Mouse (Mus musculus) lung, postnatal 0 days (tissue): ENCODE measurements around the gene Lclat1. TPM values are rescaled to one million over a fixed set of nuclear protein-coding genes. Genes with fewer than 3 reads are reported as not detected.

Experiments
- ATAC-seq: fragments of 200-750 bp; cut with Nextera tagmentation; 2 replicates; pipeline ENCODE4 v1.8.0; 2017; ENCODE audit warnings: moderate library complexity
- DNase-seq: peaks from one replicate; pipeline ENCODE4 v3.0.0-alpha.2; 2016; ENCODE audit warnings: low spot score
- H3K27ac ChIP-seq: fragments of 300-500 bp; sonication (generic); 2 replicates; pipeline ENCODE4 v1.5.1; 2014; ENCODE audit warnings: antibody characterized with exemption, mild to moderate bottlenecking, low read length, mixed read lengths
- H3K27me3 ChIP-seq: fragments of 300-500 bp; sonication (generic); replicated peaks from 2 replicates; pipeline ENCODE4 v1.6.1; 2014; ENCODE audit warnings: low read length, mixed read lengths; ENCODE audit not compliant: insufficient read depth
- H3K36me3 ChIP-seq: fragments of 300-500 bp; sonication (generic); 2 replicates; pipeline ENCODE4 v1.6.1; 2014; ENCODE audit warnings: low read length, mixed read lengths; ENCODE audit not compliant: insufficient read depth
- H3K4me1 ChIP-seq: fragments of 300-500 bp; sonication (generic); 2 replicates; pipeline ENCODE4 v1.6.1; 2014; ENCODE audit warnings: antibody characterized with exemption, low read depth, low read length, mixed read lengths; ENCODE audit not compliant: insufficient read depth
- H3K4me2 ChIP-seq: fragments of 300-500 bp; sonication (generic); replicated peaks from 2 replicates; pipeline ENCODE4 v1.6.1; 2014; ENCODE audit warnings: low read depth, mild to moderate bottlenecking, low read length, moderate library complexity, mixed read lengths
- H3K4me3 ChIP-seq: fragments of 300-500 bp; sonication (generic); 2 replicates; pipeline ENCODE4 v1.5.1; 2014; ENCODE audit warnings: low read depth, low read length
- H3K9ac ChIP-seq: fragments of 300-500 bp; sonication (generic); replicated peaks from 2 replicates; pipeline ENCODE4 v1.6.1; 2014; ENCODE audit warnings: low read depth, mild to moderate bottlenecking
- H3K9me3 ChIP-seq: fragments of 300-500 bp; sonication (generic); 2 replicates; pipeline ENCODE4 v1.6.1; 2016; ENCODE audit warnings: low read length, mixed read lengths
- CTCF ChIP-seq: IDR thresholded peaks from 2 replicates; pipeline ENCODE4 v1.5.1; 2016; ENCODE audit warnings: antibody characterized with exemption, mild to moderate bottlenecking
- EP300 ChIP-seq: IDR thresholded peaks from 2 replicates; pipeline ENCODE4 v1.6.1; 2016; ENCODE audit warnings: antibody characterized with exemption, mild to moderate bottlenecking, control low read depth
- WGBS: fragments of 180-500 bp; shearing (Covaris S2); extraction: QIAGEN DNeasy Blood & Tissue Kit; methylation state at CpG from one replicate; pipeline ENCODE4 v1.1.7; 2014; 5-methylcytosine and 5-hydroxymethylcytosine counted together
- polyA plus RNA-seq: library from polyadenylated mRNA; unstranded; fragments of >200 nt; fragmentation: Nextera tagmentation; extraction: Ambion mirVana; gene quantifications from 2 replicates; pipeline ENCODE4 v1.2.1, GENCODE M21; 2015

Lclat1 gene
- polyA plus RNA-seq, 1 experiment from 2014 or later: 10.2 TPM

DNA sequence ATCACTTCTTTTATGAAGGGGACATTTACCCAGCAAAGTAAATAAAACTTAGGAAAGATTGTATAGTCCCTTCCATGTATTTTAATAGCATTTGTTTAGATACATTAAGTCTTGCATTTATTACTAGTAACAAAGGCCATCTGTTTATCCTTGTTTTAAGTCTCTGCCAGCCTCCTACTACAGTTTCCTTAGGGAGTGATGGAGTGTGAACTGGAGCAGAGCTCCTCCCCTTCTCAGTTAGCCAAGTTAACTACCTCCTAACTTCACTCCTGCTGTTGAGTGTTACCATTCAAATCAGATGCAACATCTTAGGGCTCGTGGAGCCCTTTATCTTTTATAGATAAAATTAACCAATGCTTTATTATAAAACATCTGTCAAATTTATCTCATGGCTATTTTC lies 105.4 kb downstream of the Lclat1 start:
- no peak for ATAC-seq
- Histone ChIP-seq H3K9me3 (no peaks in the 10 kb centered on the region), H3K9ac (no peak overlapping the region), H3K27ac (no peak overlapping the region), H3K27me3 (no peaks in the 10 kb centered on the region), H3K4me3 (no peak overlapping the region), H3K4me2 (no peak overlapping the region), H3K4me1 (no peaks in the 10 kb centered on the region), H3K36me3 (no peaks in the 10 kb centered on the region)
- 53% methylated on average over 1 of the region's 1 CpGs for WGBS
- peak; percentile 21 for DNase-seq
- TF ChIP-seq CTCF (no peak), EP300 (no peak)

DNA sequence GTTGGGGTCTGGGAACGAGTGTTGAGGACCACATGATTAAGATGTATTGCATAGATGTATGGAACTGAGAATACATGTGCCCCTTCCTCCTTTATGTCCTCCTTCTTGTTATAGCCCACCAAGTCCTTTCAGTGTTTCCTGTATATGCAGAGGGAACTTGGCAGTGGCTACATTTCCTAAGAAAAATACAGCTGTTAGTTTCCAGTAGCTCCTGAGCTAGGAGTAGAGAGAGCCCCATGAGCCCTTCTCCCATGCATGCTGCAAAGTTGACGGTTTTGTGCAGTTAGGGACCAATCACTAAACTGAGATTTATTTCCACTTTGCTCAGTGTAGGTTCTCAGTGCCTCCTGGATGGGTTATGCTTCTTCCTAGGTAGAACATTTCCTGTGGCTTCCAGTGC lies 105.9 kb downstream of the Lclat1 start:
- H3K9ac ChIP-seq: no peak overlapping the region
- DNase-seq (no peak), ATAC-seq (no peak)
- H3K4me1 ChIP-seq: no peaks in the 10 kb centered on the region
- no peaks in the 10 kb centered on the region for H3K36me3 ChIP-seq
- H3K4me3 ChIP-seq: no peak overlapping the region
- no peak overlapping the region for H3K27ac ChIP-seq
- no peaks in the 10 kb centered on the region for H3K9me3 ChIP-seq
- WGBS: 47% methylated on average over 2 of the region's 2 CpGs
- TF ChIP-seq EP300 (no peak), CTCF (no peak)
- H3K4me2 ChIP-seq: no peak overlapping the region
- no peaks in the 10 kb centered on the region for H3K27me3 ChIP-seq

DNA sequence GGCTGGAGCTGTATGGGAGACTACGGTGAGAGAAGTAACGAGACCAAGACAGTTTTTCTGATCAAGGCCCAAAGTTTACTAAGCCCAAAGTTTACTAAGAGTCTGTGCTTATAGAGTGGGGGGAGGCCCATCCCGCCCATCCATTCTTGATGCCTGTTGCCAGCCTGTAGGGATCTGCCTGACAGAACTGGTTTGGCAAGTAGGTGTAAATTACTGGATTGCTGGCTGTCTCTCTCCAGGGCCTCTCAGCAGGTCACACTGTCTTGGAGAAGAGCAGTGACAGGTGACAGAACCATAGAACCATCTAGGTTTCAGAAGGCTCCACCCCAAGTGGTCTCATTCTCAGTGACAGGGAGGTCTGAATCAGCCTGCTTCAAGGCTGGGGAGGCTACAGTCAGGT lies 109.5 kb downstream of the Lclat1 start:
- H3K4me3 ChIP-seq: no peak overlapping the region
- no peaks in the 10 kb centered on the region for H3K27me3 ChIP-seq
- H3K4me2 ChIP-seq: no peak overlapping the region
- H3K9ac ChIP-seq: no peak overlapping the region
- ATAC-seq: no peak
- H3K27ac ChIP-seq: no peak overlapping the region
- peaks cover 3% of the 10 kb centered on the region; the same call in 1 of the 2 replicates for H3K4me1 ChIP-seq
- H3K36me3 ChIP-seq: no peaks in the 10 kb centered on the region
- TF ChIP-seq EP300: no peak
- no peak for TF ChIP-seq CTCF
- WGBS: 62% methylated on average over 3 of the region's 3 CpGs
- no peaks in the 10 kb centered on the region for H3K9me3 ChIP-seq
- DNase-seq: no peak

DNA sequence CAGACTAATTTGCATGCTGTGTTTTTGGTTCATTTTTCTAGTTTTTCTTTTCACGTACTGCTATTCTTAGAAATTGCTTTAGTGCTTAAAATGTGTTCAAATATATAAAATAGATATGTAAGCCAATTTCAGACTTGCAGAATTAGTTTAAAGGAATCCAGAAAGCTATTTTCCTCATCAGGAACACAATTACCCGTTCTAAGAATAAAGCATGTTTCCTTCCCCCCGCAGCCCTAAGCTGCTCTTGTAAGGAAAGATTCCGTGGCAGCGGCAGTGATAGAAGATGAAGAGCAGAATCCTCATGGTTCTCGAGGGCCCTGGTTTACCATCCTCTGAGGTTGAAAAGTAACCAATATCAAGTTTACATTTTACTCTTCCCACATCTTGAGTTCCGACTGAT lies 113.0 kb downstream of the Lclat1 start:
- no peaks in the 10 kb centered on the region for H3K36me3 ChIP-seq
- H3K27me3 ChIP-seq: no peaks in the 10 kb centered on the region
- no peak overlapping the region for H3K4me2 ChIP-seq
- no peak for TF ChIP-seq CTCF
- no peak for TF ChIP-seq EP300
- DNase-seq: no peak
- no peaks in the 10 kb centered on the region for H3K9me3 ChIP-seq
- 65% methylated on average over 7 of the region's 7 CpGs for WGBS
- H3K9ac ChIP-seq: no peak overlapping the region
- no peak for ATAC-seq
- H3K27ac ChIP-seq: no peak overlapping the region
- H3K4me3 ChIP-seq: no peak overlapping the region
- peaks cover 3% of the 10 kb centered on the region; the same call in 1 of the 2 replicates for H3K4me1 ChIP-seq

DNA sequence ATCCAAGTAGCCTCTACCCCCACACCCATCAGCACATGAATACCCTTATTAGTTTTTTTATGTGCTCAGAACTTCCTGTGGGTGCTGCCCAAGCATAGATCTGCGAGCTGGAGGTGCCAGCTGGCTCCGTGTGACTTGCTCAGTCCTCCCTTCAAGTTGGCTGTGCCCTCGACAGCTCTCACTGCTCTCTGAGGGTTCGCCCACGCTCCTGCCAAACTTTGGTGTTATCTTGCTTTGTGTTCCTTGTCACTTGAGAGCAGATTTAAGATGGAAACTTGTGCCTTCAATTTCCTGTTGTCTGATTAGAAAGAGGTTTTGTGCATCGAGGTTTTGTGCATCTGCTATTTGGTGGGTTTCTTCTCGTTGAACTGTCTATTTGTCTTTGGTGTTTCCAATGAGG lies 114.3 kb downstream of the Lclat1 start:
- WGBS: 39% methylated on average over 7 of the region's 7 CpGs
- no peak for ATAC-seq
- no peak for DNase-seq
- H3K9ac ChIP-seq: no peak overlapping the region
- H3K4me3 ChIP-seq: no peak overlapping the region
- H3K9me3 ChIP-seq: no peaks in the 10 kb centered on the region
- H3K36me3 ChIP-seq: no peaks in the 10 kb centered on the region
- H3K4me1 ChIP-seq: peaks cover 3% of the 10 kb centered on the region; the same call in 1 of the 2 replicates
- H3K4me2 ChIP-seq: no peak overlapping the region
- H3K27ac ChIP-seq: no peak overlapping the region
- H3K27me3 ChIP-seq: no peaks in the 10 kb centered on the region
- TF ChIP-seq EP300: no peak

DNA sequence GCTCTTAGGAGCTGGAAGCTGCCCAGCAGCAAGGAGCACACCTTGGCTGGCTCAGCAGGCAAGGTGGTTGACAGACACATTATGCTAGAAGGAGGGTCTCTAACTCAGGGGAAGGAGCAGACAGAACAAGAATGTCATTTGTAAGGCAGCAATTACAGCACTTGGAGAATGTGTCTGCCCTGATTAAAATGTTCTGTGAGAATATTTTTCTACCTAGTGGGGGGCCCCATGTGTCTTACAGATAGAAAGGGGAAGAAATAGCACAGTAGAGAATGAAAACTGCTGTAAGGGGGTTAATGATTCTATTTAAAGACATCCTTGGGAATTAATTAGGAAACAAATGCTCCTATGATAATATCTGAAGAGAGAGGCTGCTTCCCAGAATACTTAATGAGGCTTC lies 117.7 kb downstream of the Lclat1 start:
- no peak for TF ChIP-seq EP300
- no peak for TF ChIP-seq CTCF
- H3K4me2 ChIP-seq: no peak overlapping the region
- no peaks in the 10 kb centered on the region for H3K9me3 ChIP-seq
- no peak overlapping the region for H3K9ac ChIP-seq
- H3K27ac ChIP-seq: no peak overlapping the region
- no peak overlapping the region for H3K4me3 ChIP-seq
- ATAC-seq: no peak
- no peak for DNase-seq
- peaks cover 3% of the 10 kb centered on the region; the same call in 1 of the 2 replicates for H3K4me1 ChIP-seq
- H3K27me3 ChIP-seq: no peaks in the 10 kb centered on the region
- no peaks in the 10 kb centered on the region for H3K36me3 ChIP-seq

DNA sequence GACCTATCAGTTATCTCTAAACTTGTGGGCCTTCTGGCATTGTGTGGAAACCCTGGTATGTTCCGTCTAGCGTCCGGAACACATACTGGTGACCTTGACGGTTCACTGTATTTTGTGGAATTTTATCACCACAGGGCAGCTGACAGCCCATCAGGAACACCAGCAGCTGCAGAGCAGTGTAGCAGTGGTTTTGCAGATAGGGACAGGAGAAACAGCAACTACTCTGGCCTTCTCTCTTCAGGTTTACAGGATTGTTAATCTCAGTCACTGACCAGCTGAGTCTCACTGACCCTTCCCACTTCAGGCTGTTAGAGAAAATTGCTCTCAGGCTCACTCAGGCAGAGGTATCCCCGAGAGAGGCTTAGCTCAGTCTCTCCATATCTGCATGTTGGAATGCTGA lies 118.2 kb downstream of the Lclat1 start:
- H3K27ac ChIP-seq: no peak overlapping the region
- no peak overlapping the region for H3K4me3 ChIP-seq
- H3K27me3 ChIP-seq: no peaks in the 10 kb centered on the region
- no peaks in the 10 kb centered on the region for H3K9me3 ChIP-seq
- H3K9ac ChIP-seq: no peak overlapping the region
- 35% methylated on average over 5 of the region's 5 CpGs for WGBS
- ATAC-seq (peak; percentile 12; the same call in 1 of the 2 replicates), DNase-seq (no peak)
- H3K36me3 ChIP-seq: no peaks in the 10 kb centered on the region
- H3K4me2 ChIP-seq: no peak overlapping the region
- TF ChIP-seq EP300 (no peak), CTCF (no peak)
- peaks cover 3% of the 10 kb centered on the region; the same call in 1 of the 2 replicates for H3K4me1 ChIP-seq
